Mouse (Mus musculus) induced T-regulatory cell, adult 2 months (primary cell): ENCODE measurements around the gene Hist1h2bf.
"Not testable (repeated sequence)": the region's sequence is repeated elsewhere in the genome, so short reads cannot be mapped to it uniquely, and the experiment has no call there.

Source experiments
- DNase-seq: peaks from one replicate; pipeline ENCODE4 v3.0.0-alpha.2; 2012; ENCODE audit warnings: low read depth

Hist1h2bf gene

GRCm38 (mm10) chr13:23573898-23574524, at the start of gene Hist1h2bf, which contains the start of gene Hist1h2ad:
Gene Hist1h2bf, minus strand, starts transcription at chr13:23574196.
Gene Hist1h2ad, plus strand, starts transcription at chr13:23574381.
- peak; percentile 98 for DNase-seq

DNA sequence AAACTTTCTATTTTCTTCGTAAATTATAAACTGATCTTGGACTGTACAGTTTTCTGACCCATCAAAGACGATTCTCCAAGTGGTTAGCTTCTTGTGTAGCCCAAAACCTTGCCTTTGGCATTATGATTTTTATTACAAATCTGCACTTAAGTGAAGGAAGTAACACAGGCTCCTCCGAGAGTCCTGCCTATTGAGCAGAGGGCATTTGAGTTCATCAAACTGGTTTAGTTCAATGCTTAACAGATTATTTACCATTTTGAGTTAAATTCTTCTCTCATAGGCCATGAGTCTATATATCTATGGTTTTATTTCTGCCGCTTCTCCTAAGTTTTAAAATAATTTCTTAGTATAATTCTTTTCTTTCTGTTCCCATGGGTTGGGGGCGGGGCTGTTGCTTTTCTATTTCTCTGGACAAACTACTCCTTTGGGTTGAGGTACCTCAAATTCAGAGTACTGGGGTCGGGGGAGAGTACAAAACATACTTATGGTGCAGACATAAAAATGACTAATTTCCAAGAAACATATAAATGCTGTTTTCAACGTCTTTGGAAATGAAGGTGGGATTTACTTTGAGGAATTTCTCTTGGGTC, 49.0 kb upstream of the Hist1h2bf start:
- no peak for DNase-seq

DNA sequence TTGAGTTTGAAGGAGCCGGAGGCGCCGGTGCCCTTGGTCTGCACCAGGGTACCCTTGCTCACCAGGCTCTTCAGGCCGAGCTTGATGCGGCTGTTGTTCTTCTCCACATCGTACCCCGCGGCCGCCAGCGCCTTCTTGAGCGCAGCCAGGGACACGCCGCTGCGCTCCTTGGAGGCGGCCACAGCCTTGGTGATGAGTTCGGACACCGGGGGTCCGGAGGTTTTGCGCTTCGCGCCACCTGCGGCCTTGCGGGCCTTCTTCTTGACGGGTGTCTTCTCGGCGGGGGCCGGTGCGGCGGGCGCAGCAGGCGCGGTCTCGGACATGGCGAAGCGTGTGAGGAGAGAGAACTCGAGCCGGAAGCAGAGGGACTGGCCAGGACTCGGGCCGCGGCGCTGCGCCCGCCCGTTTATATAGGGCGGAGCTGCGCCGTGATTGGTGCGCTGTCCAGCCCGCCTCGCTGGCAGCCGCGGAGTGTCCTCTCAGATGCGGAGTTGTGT, 48.2 kb upstream of the Hist1h2bf start, which contains the start of gene Hist1h1e:
Gene Hist1h1e, minus strand, starts transcription at position 384 of the 497 bp plus-strand sequence.
- peak; percentile 87 for DNase-seq

- DNase-seq = peak; percentile 93
Observed at GRCm38 (mm10) chr13:23621532-23622174, 47.7 kb upstream of the Hist1h2bf start.

DNA sequence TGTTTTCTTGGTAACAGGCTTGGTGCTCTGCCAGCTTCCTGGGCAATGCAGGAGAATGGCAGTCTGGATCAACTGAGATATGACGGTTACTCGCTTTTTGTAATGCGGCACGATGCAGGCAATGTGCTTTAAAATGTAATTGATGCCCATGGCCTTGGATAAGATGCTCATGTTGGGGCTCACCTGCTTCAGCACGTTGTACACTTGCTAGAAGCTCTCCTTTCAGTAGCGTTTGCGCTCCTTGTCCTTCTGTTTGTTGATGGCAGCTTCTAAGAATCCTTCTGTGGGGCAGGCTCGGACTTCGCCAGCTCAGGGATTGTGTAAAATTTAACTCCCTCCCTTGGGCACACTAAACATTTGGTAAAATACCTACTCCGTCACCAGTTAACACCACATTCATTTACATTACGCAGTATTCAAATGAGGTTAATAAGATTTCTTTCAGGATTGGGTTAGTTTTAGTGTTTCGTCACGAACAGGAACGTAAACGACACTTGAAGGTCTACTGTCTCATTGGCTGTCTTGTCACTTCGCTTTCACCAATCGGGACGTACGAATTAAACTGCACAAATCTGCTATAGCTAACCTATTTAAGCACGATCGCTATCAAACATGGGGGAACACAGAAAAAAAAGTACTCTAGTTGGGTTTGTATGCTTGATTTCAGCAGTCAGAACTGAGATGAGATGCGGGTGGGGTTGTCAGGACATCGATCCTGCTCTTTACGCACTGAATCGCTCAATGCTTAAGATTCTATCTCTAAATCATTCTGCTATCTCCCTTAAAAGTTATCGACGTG, 46.9 kb upstream of the Hist1h2bf start, which contains the start of gene Hist1h2be:
Gene Hist1h2be, minus strand, starts transcription at position 392 of the 799 bp plus-strand sequence.
- peak; percentile 95 for DNase-seq

DNA sequence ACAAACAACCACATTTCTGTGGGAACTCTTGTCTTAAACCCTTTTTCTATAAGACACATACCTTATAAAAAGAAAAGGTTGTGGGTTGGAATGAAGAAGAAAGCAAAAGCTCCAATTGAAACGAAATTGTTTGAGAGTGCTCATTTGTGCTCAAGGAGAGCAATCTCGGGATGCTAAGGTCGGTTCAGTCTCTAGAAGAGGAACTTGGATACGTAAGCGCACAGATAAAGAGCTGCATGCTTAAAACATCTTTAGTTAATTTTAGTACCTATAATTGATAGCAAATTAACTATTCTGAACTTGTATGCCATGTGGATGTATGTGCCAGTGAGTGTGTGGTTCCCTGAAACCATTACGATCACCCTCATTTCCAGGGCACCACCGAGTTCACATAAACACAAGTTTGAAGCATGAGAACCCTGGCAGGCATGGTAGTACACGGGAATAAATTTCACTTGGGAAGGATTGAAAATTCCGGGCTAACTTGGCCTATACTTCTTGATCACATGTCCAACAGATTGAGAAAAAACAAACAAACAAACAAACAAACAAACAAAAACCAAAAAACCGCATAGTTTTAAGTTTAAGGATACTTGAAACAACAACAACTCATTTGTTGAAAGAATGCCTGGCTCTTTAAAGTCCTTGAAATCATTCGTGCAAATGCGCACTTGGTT, 46.2 kb upstream of the Hist1h2bf start:
- DNase-seq = peak; percentile 46

DNA sequence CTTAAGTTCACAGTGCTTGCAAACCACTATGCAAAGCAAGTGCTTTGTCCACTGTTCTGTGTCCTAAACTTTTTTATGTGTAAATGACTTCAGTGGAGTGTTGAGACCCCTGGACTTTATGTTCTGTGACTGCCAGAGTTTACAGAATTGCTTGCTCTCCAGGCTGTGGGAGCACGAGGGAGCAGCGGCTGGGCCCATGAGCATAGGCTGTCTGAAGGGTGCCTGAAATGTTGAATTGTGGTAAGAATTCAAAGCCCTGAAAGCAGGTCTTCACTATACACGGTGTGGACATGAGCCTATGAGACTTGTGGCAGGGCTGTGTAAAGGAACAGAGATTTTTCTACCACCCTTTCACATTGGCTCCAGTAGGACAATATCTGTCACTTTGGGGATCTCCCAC, 37.6 kb upstream of the Hist1h2bf start:
- DNase-seq = no peak

- no peak for DNase-seq
Observed at GRCm38 (mm10) chr13:23610393-23610792, 36.4 kb upstream of the Hist1h2bf start.

DNA sequence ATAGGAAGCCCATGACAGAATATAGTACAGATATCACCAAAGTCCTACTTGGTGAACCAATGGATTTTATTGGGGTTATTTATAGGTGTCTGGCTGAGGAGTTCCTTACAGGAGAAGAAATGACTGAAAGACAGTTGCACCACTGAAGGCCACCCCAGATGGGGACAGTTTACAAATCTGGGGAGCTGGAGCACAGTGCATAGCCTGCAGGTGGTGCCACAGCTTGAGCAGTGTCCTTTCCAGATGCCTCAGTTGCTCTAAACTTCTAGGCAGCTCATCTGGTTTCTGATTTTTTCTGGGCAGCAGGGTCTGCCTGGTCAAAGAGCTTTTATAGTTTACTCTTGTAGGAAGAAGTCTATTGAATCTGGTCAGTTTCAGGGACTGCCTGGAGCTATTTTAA, 35.8 kb upstream of the Hist1h2bf start:
- no peak for DNase-seq

DNA sequence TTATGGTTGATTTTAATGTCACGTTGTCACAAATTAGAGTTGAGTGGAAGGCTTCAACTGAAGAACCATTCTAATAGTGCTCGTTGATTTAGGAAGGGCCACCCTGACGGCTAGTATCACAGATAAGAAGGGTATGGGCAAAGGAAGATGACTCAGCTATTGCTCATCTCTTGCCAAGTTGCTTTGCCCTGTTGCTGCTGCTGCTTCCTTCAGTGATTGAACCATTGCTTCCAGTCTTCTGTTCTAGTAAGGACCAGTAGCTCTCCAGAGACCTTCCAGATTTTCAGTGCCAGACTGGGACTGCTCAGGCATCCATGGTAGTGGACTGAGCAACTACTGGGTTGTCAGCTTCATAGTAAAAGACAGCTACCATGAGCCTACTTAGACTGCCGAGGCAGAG, 35.2 kb upstream of the Hist1h2bf start:
- DNase-seq = no peak

DNA sequence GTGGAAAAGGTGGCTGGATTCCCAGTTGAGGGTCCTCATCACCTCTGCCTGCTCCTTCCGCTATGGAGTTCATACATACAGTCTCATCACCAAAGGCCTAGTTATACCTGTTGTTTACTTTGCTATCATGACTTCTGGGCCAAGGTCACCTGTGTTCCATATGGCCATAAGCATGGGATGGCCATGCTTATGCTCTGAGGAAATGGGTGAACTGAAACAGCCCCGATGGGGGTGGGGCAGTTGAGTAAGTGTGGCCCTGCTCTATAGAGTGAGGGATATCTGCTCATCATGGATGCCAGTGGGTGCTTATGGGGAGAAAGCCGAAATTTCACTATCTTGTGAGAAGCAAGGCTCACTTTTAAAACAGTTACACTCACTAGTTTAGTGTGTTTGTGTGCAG, 31.1 kb upstream of the Hist1h2bf start:
- DNase-seq = no peak

- DNase-seq = no peak
Observed at GRCm38 (mm10) chr13:23604452-23604851, 30.5 kb upstream of the Hist1h2bf start.

GRCm38 (mm10) chr13:23603182-23603699, 29.2 kb upstream of the Hist1h2bf start:
- DNase-seq = no peak

GRCm38 (mm10) chr13:23597957-23598356, 24.0 kb upstream of the Hist1h2bf start:
- peak; percentile 93 for DNase-seq

DNA sequence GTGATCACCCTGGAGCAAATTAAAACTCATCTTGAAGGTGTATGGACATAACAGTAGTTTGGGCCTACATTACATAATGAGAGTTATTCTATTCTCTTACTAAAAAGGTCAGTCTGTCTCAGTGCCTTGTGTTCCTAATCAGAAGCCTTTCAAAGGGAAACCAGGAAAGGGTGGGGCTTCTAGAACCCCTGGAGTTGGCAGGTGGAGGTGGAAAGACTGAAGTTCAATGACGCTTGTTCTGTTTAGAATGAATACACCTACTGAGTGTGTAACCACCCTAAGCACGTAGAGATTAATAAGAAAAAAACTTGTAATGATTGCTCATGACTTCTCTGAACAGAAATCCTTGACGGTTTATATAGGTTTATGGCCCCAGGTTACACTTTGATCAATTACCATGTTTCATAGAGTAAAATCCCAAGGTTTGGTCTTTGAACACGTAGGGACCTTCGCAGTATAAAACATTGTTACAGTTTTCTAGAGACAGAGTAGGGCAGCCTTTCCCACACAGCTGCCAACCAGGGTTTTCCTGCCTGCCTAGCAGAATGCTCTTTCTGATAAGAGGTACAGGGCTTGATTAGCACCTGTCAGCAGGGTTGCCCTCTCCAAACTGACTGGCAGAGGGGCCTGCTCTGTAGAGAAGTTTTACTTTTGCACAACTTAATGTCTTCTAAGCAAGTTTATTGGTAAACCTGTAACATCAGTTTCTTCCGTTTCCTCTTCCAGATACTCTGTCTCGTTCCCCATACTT, 21.8 kb upstream of the Hist1h2bf start:
- DNase-seq = no peak

GRCm38 (mm10) chr13:23595185-23595584, 21.2 kb upstream of the Hist1h2bf start:
- no peak for DNase-seq

DNA sequence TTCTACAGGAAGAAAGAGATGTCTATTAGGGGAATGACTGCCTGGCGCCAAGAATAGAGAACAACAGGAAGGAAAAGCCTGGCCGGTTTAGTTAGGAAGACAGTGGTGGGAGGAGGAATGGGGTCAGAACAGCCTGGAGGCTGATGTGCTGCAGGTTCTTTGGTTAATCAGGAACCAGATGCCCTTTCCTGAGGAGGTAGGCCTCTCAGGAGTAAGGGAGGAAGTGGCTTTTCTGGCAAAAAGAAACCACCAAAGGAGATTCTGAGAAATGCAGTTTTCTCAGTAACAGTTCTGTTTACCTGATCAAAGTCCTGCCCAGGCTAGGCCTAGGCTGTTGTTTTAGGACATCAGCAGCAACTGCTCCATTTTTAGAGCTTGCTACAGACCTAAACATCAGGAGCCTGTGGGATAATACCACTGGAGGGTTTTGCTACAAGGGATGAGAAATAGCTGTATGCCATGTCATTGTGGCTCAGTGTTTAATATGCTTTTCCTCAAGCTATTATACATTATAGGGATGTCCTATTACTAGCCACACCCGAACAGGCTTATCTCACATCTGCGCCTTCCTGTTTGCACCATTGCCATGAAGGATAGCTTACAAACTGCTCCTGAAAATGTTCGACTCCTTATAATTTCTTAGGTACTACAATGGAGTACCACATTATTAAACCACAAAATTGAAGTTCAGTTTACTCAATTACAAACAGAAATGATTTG, 19.2 kb upstream of the Hist1h2bf start:
- peak; percentile 48 for DNase-seq

GRCm38 (mm10) chr13:23592614-23593013, 18.6 kb upstream of the Hist1h2bf start:
- no peak for DNase-seq

GRCm38 (mm10) chr13:23591886-23592285, 17.9 kb upstream of the Hist1h2bf start:
- DNase-seq = not testable (repeated sequence)

- no peak for DNase-seq
Observed at GRCm38 (mm10) chr13:23591206-23591605, 17.2 kb upstream of the Hist1h2bf start.
